Mouse (Mus musculus): ENCODE results near the gene Nrap. TPM values are rescaled to one million over a fixed set of nuclear protein-coding genes. Genes with fewer than 3 reads are reported as not detected.

Nrap gene
- total and polyA plus RNA-seq, 2 experiments from 2014 or later = 60.1 to 163 TPM

- DNase-seq (ENCODE audit: low spot score) (no peak), ATAC-seq (ENCODE audit: insufficient read depth, low read depth) (no peak)
- H3K4me2 ChIP-seq (ENCODE audit: low read depth, low read length) = no peak overlapping the region
- 82% methylated on average over 12 of the region's 12 CpGs for WGBS
- no peak overlapping the region for H3K27ac ChIP-seq (ENCODE audit: low read depth)
- TF ChIP-seq EP300 (IDR thresholded peaks at IDR 0.05; ENCODE audit: low read depth) = no peak
- TF ChIP-seq CTCF (IDR thresholded peaks at IDR 0.05; ENCODE audit: low read depth) = no peak
- H3K27me3 ChIP-seq (ENCODE audit: control insufficient read depth, insufficient read depth, low read length) = no peaks in the 10 kb centered on the region
- H3K36me3 ChIP-seq (replicated peaks; ENCODE audit: control insufficient read depth, insufficient read depth, low read length) = peaks cover 57% of the 10 kb centered on the region
- H3K9me3 ChIP-seq (replicated peaks; ENCODE audit: control insufficient read depth, low read length) = no peaks in the 10 kb centered on the region
- no peak overlapping the region for H3K4me3 ChIP-seq (ENCODE audit: low read depth, low read length)
- H3K4me1 ChIP-seq (ENCODE audit: control insufficient read depth, insufficient read depth) = peaks cover 16% of the 10 kb centered on the region
- H3K9ac ChIP-seq (replicated peaks; ENCODE audit: low read depth, low read length) = no peak overlapping the region
Measured at GRCm38 (mm10) chr19:56355201-56355600, 34.6 kb downstream of the Nrap start.

DNA sequence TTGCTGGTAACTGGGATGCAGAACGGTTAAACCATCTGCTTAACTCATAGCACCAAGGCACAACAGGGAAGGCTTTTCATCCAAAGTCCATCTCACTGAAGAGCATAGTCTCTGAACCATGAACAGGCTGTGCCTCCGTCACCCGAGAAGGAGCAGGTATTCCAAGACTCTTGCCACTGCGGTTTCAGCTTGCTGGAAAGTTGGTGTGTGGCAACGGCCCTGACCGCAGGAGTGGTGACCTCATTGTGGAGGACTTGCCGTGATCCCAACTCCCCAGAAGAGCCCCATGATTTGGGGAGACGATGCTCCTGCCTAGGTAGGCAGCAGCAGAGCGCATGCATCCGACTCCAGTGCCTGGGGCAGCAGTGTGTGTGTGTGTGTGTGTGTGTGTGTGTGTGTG lies 36.1 kb downstream of the Nrap start:
- Histone ChIP-seq H3K9me3 (replicated peaks; ENCODE audit: control insufficient read depth, low read length) (no peaks in the 10 kb centered on the region), H3K36me3 (replicated peaks; ENCODE audit: control insufficient read depth, insufficient read depth, low read length) (peaks cover 59% of the 10 kb centered on the region), H3K4me3 (ENCODE audit: low read depth, low read length) (no peak overlapping the region), H3K9ac (replicated peaks; ENCODE audit: low read depth, low read length) (no peak overlapping the region), H3K27ac (ENCODE audit: low read depth) (no peak overlapping the region), H3K4me1 (ENCODE audit: control insufficient read depth, insufficient read depth) (peaks cover 16% of the 10 kb centered on the region), H3K27me3 (ENCODE audit: control insufficient read depth, insufficient read depth, low read length) (no peaks in the 10 kb centered on the region), H3K4me2 (ENCODE audit: low read depth, low read length) (no peak overlapping the region)
- no peak for DNase-seq (ENCODE audit: low spot score)
- no peak for TF ChIP-seq EP300 (IDR thresholded peaks at IDR 0.05; ENCODE audit: low read depth)
- no peak for TF ChIP-seq CTCF (IDR thresholded peaks at IDR 0.05; ENCODE audit: low read depth)
- no peak for ATAC-seq (ENCODE audit: insufficient read depth, low read depth)
- WGBS = 86% methylated on average over 10 of the region's 10 CpGs

GRCm38 (mm10) chr19:56349295-56349694 lies 40.5 kb downstream of the Nrap start:
- 23% methylated on average over 6 of the region's 6 CpGs for WGBS
- H3K9ac ChIP-seq (replicated peaks; ENCODE audit: low read depth, low read length) = no peak overlapping the region
- H3K4me3 ChIP-seq (ENCODE audit: low read depth, low read length) = no peak overlapping the region
- peak; percentile 52 for TF ChIP-seq CTCF (IDR thresholded peaks at IDR 0.05; ENCODE audit: low read depth)
- TF ChIP-seq EP300 (IDR thresholded peaks at IDR 0.05; ENCODE audit: low read depth) = no peak
- no peaks in the 10 kb centered on the region for H3K4me1 ChIP-seq (ENCODE audit: control insufficient read depth, insufficient read depth)
- H3K27ac ChIP-seq (ENCODE audit: low read depth) = 0 out of 2 replicates have a peak overlapping the region, but pooled peaks have one; percentile 9
- no peaks in the 10 kb centered on the region for H3K27me3 ChIP-seq (ENCODE audit: control insufficient read depth, insufficient read depth, low read length)
- no peak overlapping the region for H3K4me2 ChIP-seq (ENCODE audit: low read depth, low read length)
- no peak for DNase-seq (ENCODE audit: low spot score)
- H3K36me3 ChIP-seq (replicated peaks; ENCODE audit: control insufficient read depth, insufficient read depth, low read length) = peaks cover 76% of the 10 kb centered on the region
- H3K9me3 ChIP-seq (replicated peaks; ENCODE audit: control insufficient read depth, low read length) = no peaks in the 10 kb centered on the region
- peak; percentile 68 for ATAC-seq (ENCODE audit: insufficient read depth, low read depth)

- H3K9ac ChIP-seq (replicated peaks; ENCODE audit: low read depth, low read length) = no peak overlapping the region
- peaks cover 70% of the 10 kb centered on the region for H3K36me3 ChIP-seq (replicated peaks; ENCODE audit: control insufficient read depth, insufficient read depth, low read length)
- no peak for TF ChIP-seq EP300 (IDR thresholded peaks at IDR 0.05; ENCODE audit: low read depth)
- no peak for TF ChIP-seq CTCF (IDR thresholded peaks at IDR 0.05; ENCODE audit: low read depth)
- no peak overlapping the region for H3K4me2 ChIP-seq (ENCODE audit: low read depth, low read length)
- no peak overlapping the region for H3K27ac ChIP-seq (ENCODE audit: low read depth)
- H3K27me3 ChIP-seq (ENCODE audit: control insufficient read depth, insufficient read depth, low read length) = no peaks in the 10 kb centered on the region
- H3K9me3 ChIP-seq (replicated peaks; ENCODE audit: control insufficient read depth, low read length) = no peaks in the 10 kb centered on the region
- DNase-seq (ENCODE audit: low spot score) (no peak), ATAC-seq (ENCODE audit: insufficient read depth, low read depth) (no peak)
- H3K4me1 ChIP-seq (ENCODE audit: control insufficient read depth, insufficient read depth) = no peaks in the 10 kb centered on the region; the same call in 1 of the 2 replicates
- no peak overlapping the region for H3K4me3 ChIP-seq (ENCODE audit: low read depth, low read length)
- WGBS = 54% methylated on average over 13 of the region's 13 CpGs
Measured at GRCm38 (mm10) chr19:56346750-56347149, 43.1 kb downstream of the Nrap start.

GRCm38 (mm10) chr19:56346016-56346415 lies 43.8 kb downstream of the Nrap start:
- DNase-seq (ENCODE audit: low spot score) (no peak), ATAC-seq (ENCODE audit: insufficient read depth, low read depth) (no peak)
- TF ChIP-seq EP300 (IDR thresholded peaks at IDR 0.05; ENCODE audit: low read depth) = no peak
- peak; percentile 50 for TF ChIP-seq CTCF (IDR thresholded peaks at IDR 0.05; ENCODE audit: low read depth)
- H3K4me3 ChIP-seq (ENCODE audit: low read depth, low read length) = no peak overlapping the region
- 74% methylated on average over 3 of the region's 3 CpGs for WGBS
- no peaks in the 10 kb centered on the region; the same call in 1 of the 2 replicates for H3K4me1 ChIP-seq (ENCODE audit: control insufficient read depth, insufficient read depth)
- H3K9ac ChIP-seq (replicated peaks; ENCODE audit: low read depth, low read length) = no peak overlapping the region
- no peaks in the 10 kb centered on the region for H3K27me3 ChIP-seq (ENCODE audit: control insufficient read depth, insufficient read depth, low read length)
- H3K4me2 ChIP-seq (ENCODE audit: low read depth, low read length) = no peak overlapping the region
- H3K27ac ChIP-seq (ENCODE audit: low read depth) = no peak overlapping the region
- no peaks in the 10 kb centered on the region for H3K9me3 ChIP-seq (replicated peaks; ENCODE audit: control insufficient read depth, low read length)
- peaks cover 73% of the 10 kb centered on the region for H3K36me3 ChIP-seq (replicated peaks; ENCODE audit: control insufficient read depth, insufficient read depth, low read length)

DNA sequence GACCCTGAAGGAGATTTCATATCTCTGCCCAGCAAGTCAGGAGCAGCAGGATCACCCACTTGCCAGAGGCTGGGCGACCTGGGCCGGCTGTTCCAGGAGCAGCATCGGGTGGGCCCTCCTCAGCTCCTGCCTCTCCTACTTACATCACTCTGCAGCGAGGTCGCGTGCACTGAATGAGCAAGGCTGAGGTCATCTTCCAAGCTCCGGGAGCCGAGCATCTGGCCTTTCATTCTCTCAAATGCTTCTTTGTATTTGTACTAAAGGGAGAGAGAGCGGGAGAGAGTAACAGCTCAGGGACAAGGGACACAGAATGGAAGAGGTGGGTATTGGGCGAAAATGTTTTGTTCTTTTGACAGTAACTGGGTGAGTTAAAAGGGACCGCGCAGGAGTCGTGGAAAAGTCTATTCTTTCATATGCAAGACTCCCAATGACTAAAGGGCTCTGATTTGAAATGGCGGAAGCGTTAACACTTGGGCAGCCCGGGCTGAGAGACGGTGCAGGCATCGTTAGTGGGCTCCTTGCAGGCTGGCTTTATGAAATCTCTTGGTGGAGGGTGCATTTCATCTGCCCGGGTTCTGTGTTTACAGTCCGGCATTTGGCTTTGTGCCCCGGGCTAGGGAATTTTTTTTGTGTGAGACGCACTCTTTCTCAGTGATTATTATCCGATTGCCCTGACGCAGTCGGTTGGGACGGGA lies 45.8 kb downstream of the Nrap start:
- WGBS = 69% methylated on average over 26 of the region's 26 CpGs
- Histone ChIP-seq H3K9me3 (replicated peaks; ENCODE audit: control insufficient read depth, low read length) (no peaks in the 10 kb centered on the region), H3K36me3 (replicated peaks; ENCODE audit: control insufficient read depth, insufficient read depth, low read length) (peaks cover 80% of the 10 kb centered on the region), H3K4me3 (ENCODE audit: low read depth, low read length) (no peak overlapping the region), H3K4me2 (ENCODE audit: low read depth, low read length) (no peak overlapping the region), H3K9ac (replicated peaks; ENCODE audit: low read depth, low read length) (no peak overlapping the region), H3K27ac (ENCODE audit: low read depth) (no peak overlapping the region), H3K27me3 (ENCODE audit: control insufficient read depth, insufficient read depth, low read length) (no peaks in the 10 kb centered on the region), H3K4me1 (ENCODE audit: control insufficient read depth, insufficient read depth) (no peaks in the 10 kb centered on the region; the same call in 1 of the 2 replicates)
- TF ChIP-seq CTCF (IDR thresholded peaks at IDR 0.05; ENCODE audit: low read depth) (no peak), EP300 (IDR thresholded peaks at IDR 0.05; ENCODE audit: low read depth) (no peak)
- no peak for ATAC-seq (ENCODE audit: insufficient read depth, low read depth)
- DNase-seq (ENCODE audit: low spot score) = no peak
